Mouse (Mus musculus): Measurements from ENCODE around the gene Xrcc2. TPM values are rescaled to one million over a fixed set of nuclear protein-coding genes. Genes with fewer than 3 reads are reported as not detected.

The Xrcc2 gene
- polyA plus RNA-seq, 1 experiment from 2014 or later = 10.6 TPM

GRCm38 (mm10) chr5:25653377-25653776, 52.2 kb downstream of the Xrcc2 start:
- H3K4me3 ChIP-seq (ENCODE audit: low read length) = no peak overlapping the region
- no peaks in the 10 kb centered on the region for H3K9me3 ChIP-seq (ENCODE audit: control insufficient read depth, low read length)
- WGBS = 35% methylated on average over 3 of the region's 3 CpGs
- no peak for ATAC-seq (ENCODE audit: low FRiP score, low TSS enrichment)
- H3K9ac ChIP-seq (ENCODE audit: low read depth, low read length) = no peak overlapping the region
- no peak overlapping the region for H3K4me2 ChIP-seq (replicated peaks; ENCODE audit: low read depth, low read length)
- no peak overlapping the region for H3K27ac ChIP-seq (ENCODE audit: low read depth, low read length)
- H3K27me3 ChIP-seq (ENCODE audit: control insufficient read depth, insufficient read depth, low read length) = no peaks in the 10 kb centered on the region
- no peaks in the 10 kb centered on the region for H3K36me3 ChIP-seq (ENCODE audit: control insufficient read depth, insufficient read depth, low read length)
- peaks cover 5% of the 10 kb centered on the region; the same call in 1 of the 2 replicates for H3K4me1 ChIP-seq (ENCODE audit: control insufficient read depth, insufficient read depth, low read length)

- H3K4me2 ChIP-seq (replicated peaks; ENCODE audit: low read depth, low read length) = no peak overlapping the region
- peaks cover 5% of the 10 kb centered on the region; the same call in 1 of the 2 replicates for H3K4me1 ChIP-seq (ENCODE audit: control insufficient read depth, insufficient read depth, low read length)
- H3K27me3 ChIP-seq (ENCODE audit: control insufficient read depth, insufficient read depth, low read length) = no peaks in the 10 kb centered on the region
- no peak overlapping the region for H3K9ac ChIP-seq (ENCODE audit: low read depth, low read length)
- H3K4me3 ChIP-seq (ENCODE audit: low read length) = no peak overlapping the region
- H3K27ac ChIP-seq (ENCODE audit: low read depth, low read length) = no peak overlapping the region
- no peaks in the 10 kb centered on the region for H3K36me3 ChIP-seq (ENCODE audit: control insufficient read depth, insufficient read depth, low read length)
- WGBS = 87% methylated on average over 7 of the region's 7 CpGs
- no peak for ATAC-seq (ENCODE audit: low FRiP score, low TSS enrichment)
- no peaks in the 10 kb centered on the region for H3K9me3 ChIP-seq (ENCODE audit: control insufficient read depth, low read length)
These were observed 53.2 kb downstream of the Xrcc2 start for GRCm38 (mm10) chr5:25652435-25652834.

GRCm38 (mm10) chr5:25645661-25646364, 59.8 kb downstream of the Xrcc2 start:
- WGBS = 84% methylated on average over 8 of the region's 8 CpGs
- no peak; the same call in 1 of the 2 replicates for ATAC-seq (ENCODE audit: low FRiP score, low TSS enrichment)
- Histone ChIP-seq H3K27ac (ENCODE audit: low read depth, low read length) (no peak overlapping the region), H3K4me3 (ENCODE audit: low read length) (no peak overlapping the region), H3K27me3 (ENCODE audit: control insufficient read depth, insufficient read depth, low read length) (no peaks in the 10 kb centered on the region), H3K4me2 (replicated peaks; ENCODE audit: low read depth, low read length) (no peak overlapping the region), H3K9me3 (ENCODE audit: control insufficient read depth, low read length) (no peaks in the 10 kb centered on the region; the same call in 1 of the 2 replicates), H3K36me3 (ENCODE audit: control insufficient read depth, insufficient read depth, low read length) (no peaks in the 10 kb centered on the region), H3K4me1 (ENCODE audit: control insufficient read depth, insufficient read depth, low read length) (no peaks in the 10 kb centered on the region), H3K9ac (ENCODE audit: low read depth, low read length) (no peak overlapping the region)

GRCm38 (mm10) chr5:25644509-25644908, 61.1 kb downstream of the Xrcc2 start:
- Histone ChIP-seq H3K9ac (ENCODE audit: low read depth, low read length) (no peak overlapping the region), H3K36me3 (ENCODE audit: control insufficient read depth, insufficient read depth, low read length) (no peaks in the 10 kb centered on the region), H3K4me3 (ENCODE audit: low read length) (no peak overlapping the region), H3K9me3 (ENCODE audit: control insufficient read depth, low read length) (no peaks in the 10 kb centered on the region; the same call in 1 of the 2 replicates), H3K27ac (ENCODE audit: low read depth, low read length) (no peak overlapping the region), H3K27me3 (ENCODE audit: control insufficient read depth, insufficient read depth, low read length) (no peaks in the 10 kb centered on the region), H3K4me1 (ENCODE audit: control insufficient read depth, insufficient read depth, low read length) (no peaks in the 10 kb centered on the region), H3K4me2 (replicated peaks; ENCODE audit: low read depth, low read length) (no peak overlapping the region)
- ATAC-seq (ENCODE audit: low FRiP score, low TSS enrichment) = no peak
- 96% methylated on average over 2 of the region's 2 CpGs for WGBS

- H3K4me1 ChIP-seq (ENCODE audit: control insufficient read depth, insufficient read depth, low read length) = no peaks in the 10 kb centered on the region
- WGBS = 42% methylated on average over 1 of the region's 1 CpGs
- no peak overlapping the region for H3K4me3 ChIP-seq (ENCODE audit: low read length)
- no peak overlapping the region for H3K4me2 ChIP-seq (replicated peaks; ENCODE audit: low read depth, low read length)
- H3K9ac ChIP-seq (ENCODE audit: low read depth, low read length) = no peak overlapping the region
- no peaks in the 10 kb centered on the region for H3K36me3 ChIP-seq (ENCODE audit: control insufficient read depth, insufficient read depth, low read length)
- no peak for ATAC-seq (ENCODE audit: low FRiP score, low TSS enrichment)
- no peaks in the 10 kb centered on the region; the same call in 1 of the 2 replicates for H3K9me3 ChIP-seq (ENCODE audit: control insufficient read depth, low read length)
- H3K27me3 ChIP-seq (ENCODE audit: control insufficient read depth, insufficient read depth, low read length) = no peaks in the 10 kb centered on the region
- H3K27ac ChIP-seq (ENCODE audit: low read depth, low read length) = no peak overlapping the region
These were observed 62.9 kb downstream of the Xrcc2 start for GRCm38 (mm10) chr5:25642741-25643140.

Other genes with a start within 250 kb of the Xrcc2 start
- gene Kmt2c, start 207.0 kb downstream of the Xrcc2 start, polyA plus RNA-seq (2014; fragmentation: Nextera tagmentation; extraction: Ambion mirVana) = 14.9 and 23.2 TPM in 2 replicates
- 0.10 TPM in 1 of 2 replicates, not detected in the other for gene Cct8l1, start 189.8 kb downstream of the Xrcc2 start, polyA plus RNA-seq (2014; fragmentation: Nextera tagmentation; extraction: Ambion mirVana)
- 5.0 and 5.7 TPM in 2 replicates for gene Actr3b, start 54.2 kb upstream of the Xrcc2 start, polyA plus RNA-seq (2014; fragmentation: Nextera tagmentation; extraction: Ambion mirVana)
- gene Gm21663, start 236.6 kb upstream of the Xrcc2 start, polyA plus RNA-seq (2014; fragmentation: Nextera tagmentation; extraction: Ambion mirVana) = not detected in 2 replicates
- 0.11 and 0.21 TPM in 2 replicates for gene Gm21671, start 248.6 kb upstream of the Xrcc2 start, polyA plus RNA-seq (2014; fragmentation: Nextera tagmentation; extraction: Ambion mirVana)